Mouse (Mus musculus) 416B (cell line): Measurements from ENCODE around the gene Auh.

Experiments used
- DNase-seq: peaks from one replicate; pipeline ENCODE4 v3.0.0; 2011; ENCODE audit warnings: low read depth

The Auh gene

DNA sequence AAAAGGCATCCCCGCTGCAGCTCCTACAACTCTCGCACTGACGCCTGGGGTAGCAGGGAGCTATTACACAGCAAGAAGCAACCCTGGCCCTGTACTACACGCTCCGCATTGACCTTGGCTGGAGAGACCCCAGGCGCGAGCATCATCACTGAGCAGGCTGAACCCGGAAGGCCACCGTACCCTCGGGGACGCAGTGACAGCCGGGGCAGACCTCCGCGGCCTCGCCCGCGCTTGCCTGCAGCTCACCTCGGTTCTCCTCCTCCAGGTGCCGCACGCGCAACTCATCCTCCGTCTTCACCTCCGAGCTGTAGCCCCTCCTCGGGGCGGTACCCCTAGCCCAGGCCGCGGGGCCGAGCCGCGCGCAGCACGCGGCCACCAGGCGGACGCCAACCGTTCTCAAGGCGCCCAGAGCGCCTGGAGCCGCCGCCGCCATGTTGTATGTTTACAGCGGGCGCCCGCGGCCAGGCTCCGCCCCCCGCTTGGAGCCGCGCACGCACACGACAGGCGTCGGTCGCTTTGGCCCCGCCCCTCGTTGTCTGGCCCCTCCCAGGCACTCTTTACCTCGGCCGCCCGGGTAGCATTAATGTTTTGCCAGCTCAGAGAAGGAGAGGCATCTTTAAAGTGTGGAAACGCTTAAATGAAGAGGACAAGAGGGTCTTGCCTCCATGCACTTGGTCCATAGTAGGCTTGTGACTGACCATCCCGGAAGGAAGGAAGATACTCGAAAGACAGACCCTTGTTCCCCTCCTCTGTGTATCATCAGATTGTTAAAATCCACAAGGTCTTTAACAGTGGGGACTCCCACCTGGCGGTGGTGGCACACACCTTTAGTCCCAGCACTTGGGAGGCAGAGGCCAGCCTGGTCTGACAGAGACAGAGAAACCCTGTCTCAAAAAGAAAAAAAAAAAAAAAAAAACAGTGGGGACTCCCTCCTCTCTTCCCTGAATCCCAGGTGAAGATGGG lies at the start of gene Auh:
TSS of gene Auh (minus strand) at position 473 of the 963 bp plus-strand sequence.
- peak; percentile 89 for DNase-seq

DNA sequence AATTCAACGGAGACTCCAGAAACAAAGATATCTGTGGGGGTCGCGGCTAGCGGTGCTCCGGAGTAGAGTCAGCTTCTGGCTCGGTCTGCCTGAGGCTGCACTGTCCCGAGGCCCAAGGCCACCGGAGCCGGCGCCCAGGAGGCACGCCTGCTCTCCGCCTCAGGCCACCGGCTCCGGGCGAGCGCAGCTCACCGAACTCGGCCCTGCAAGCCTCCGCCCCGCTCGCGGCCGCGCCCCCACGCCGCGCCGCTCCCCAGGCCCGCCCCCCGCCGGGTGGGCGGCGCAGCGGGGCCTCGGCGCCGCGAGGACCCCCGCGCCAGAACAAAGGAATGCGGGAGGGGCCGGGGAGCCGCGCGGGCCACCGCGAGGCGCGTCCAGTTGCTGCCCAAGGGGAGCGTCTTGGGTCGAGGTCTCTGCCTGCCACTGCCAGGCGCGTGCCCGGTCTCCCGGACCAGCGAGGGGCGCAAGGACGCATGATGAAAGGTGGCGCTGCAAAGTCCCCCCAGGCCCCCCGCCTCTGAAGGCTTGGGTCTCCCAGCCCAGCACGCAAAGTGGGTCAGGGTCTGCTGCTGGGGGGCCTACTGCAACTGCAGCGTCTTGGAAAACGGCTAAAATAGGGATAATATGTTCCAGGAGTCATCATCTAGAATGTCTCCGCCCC lies 49.0 kb upstream of the Auh start:
- DNase-seq: no peak

DNA sequence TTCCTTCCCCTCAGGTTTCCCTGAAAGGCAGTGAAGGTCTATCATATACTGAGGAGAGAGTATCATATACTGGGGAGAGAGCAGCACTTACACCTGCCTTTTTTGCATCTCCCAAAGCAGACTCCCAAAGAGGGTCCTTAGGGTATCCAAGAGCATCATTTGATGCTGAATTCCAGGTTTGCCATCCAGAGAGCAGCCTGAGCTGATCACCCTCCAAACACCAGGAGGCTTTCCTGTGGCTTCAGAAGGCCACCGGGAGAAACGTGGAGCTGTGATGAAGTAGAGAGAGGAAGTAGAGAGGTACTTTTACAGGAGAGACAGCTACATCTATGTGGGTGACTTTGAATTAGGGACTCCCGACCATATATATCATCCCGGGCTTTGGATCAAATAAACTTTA lies 48.3 kb upstream of the Auh start:
- DNase-seq: no peak

DNA sequence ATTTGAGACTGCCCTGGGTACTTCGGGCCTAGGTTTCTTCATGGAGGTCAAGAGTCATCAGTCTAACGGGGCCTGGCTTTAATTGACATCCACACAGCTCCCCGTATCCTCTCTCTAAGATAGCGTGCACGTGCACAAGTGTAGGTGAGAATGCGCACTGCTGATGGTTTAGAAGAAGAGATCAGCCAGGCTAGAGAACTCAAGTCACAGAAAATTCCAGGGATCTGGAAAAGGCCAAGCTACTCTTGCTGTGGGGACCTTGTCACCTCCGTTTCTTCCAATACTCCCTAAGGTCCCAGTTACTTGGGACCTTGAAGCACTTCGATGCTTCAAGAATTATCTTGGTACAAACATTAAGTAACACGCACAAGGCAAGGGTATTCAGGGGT lies 47.7 kb upstream of the Auh start:
- no peak for DNase-seq

DNA sequence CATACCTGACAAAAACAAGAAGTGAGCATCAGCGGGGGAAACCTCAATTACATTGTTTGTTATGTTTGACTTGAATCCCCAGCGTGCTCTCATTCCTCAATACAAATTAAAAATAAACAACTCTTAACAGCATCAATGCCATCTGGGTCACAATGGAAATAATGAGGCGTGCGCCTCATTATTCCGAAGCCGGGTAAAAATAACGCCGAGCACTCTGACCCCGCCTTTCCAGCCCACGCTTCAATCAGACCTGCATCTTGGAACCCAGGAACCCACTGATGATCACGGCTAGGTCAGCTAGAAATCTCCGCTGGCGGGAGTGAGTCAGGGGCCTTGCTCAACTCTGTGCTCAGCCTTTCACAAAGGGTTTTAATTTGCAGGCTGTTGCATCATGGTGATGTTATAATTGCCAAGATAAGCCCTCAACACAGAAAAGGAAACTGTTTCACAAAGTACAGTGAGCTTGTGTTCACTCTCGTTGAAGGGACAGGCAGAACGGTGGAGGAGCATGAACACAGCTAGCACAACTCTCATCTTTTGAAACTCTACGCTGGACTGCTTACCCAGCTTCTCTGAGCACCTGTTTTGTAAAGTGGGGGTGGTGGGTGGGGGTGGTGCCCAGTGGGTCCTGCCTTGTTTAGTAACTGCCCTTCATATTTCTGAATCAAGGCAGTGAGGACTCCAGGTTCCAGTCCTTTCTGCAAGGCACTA lies 47.2 kb upstream of the Auh start:
- peak; percentile 95 for DNase-seq

DNA sequence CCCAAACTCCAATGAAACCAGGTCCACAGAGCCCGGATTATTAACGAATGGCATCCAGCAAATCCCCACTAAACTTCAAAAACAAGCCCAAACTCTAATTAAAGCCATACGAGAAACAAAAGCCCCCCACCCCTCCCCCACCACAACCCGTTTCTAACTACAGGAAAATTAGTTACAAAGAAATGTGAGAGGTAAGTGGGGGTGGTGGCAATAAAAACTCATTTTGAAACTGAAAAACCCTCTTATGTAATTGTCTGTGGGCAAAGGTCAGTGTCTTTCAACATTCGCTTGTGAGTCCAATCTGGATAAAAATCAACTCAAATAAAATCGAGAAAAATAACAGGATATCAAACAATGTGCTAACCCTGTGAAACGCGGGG lies 46.6 kb upstream of the Auh start:
- peak; percentile 44 for DNase-seq

DNA sequence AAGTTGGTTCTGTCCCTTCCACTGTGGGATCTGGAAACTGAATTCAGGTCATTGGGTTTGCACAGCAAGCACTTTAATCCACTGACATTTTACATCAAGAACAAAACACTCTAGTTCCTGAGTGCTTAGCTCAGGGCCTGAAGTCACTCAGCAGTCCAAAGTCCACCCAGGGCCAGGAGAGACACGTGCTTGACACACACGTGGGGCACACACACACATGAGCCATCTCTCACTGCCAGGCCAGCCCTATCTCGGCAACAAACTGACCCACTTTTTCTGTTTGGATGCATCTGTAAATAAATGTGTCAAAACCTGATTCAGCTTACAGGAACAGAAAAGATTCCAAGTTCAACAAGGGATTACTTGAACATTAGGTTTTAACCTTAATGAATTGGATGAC lies 45.2 kb upstream of the Auh start:
- DNase-seq: no peak

DNA sequence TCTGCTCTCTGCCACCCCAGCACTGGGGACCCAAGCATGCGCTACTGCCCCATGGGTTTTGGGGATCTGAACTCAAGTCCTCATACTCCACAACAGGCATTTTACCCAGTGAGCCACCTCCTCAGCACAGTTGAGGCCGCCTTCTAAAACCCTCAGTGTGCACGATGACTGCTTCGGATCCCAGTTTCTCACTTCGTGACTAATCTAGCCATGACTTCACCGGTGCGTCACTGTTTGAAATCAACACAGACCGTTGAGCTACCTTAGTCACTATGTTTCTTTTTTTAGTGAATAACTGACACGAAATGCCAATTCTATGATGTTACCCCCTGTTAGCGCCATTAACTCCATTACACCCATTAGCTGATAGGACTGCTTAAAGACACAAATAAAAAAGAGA lies 43.9 kb upstream of the Auh start:
- no peak for DNase-seq

DNA sequence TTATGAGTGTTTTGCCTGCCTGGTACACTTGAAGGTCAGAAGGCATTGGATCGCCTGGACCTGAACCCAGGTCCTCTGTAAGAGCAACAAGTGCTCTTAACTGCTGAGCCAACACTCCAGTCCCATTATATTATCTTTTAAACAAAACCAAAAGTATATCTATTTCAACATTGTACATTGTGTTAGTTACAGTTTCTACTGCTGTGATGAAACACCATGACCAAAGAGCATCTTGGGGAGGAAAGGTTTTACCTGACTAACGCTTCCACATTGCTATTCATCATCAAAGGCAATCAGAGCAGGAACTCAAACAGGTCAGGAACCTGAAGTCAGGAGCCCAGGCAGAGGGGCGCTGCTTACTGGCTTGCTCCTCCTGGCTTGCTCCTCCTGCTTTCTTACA lies 43.1 kb upstream of the Auh start:
- no peak for DNase-seq

DNA sequence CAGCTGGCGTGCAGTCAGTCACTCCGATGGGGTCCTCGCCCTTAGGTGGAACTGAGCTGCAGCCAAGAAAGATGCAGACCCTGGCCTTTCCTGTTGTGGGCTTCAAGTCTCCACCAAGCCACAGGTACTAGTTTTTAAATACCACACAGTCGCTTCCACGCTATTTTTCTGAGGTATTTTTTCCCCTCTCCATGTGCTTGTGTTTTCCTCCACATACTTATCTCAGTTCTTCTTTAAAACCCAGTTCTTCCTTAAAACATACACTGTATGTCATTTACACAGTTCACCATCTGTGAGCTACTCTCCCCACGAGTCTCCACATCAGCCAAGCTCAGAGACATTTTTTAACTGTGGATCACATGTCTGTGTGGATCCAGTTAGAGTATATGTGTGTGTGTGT lies 41.4 kb upstream of the Auh start:
- no peak for DNase-seq

DNA sequence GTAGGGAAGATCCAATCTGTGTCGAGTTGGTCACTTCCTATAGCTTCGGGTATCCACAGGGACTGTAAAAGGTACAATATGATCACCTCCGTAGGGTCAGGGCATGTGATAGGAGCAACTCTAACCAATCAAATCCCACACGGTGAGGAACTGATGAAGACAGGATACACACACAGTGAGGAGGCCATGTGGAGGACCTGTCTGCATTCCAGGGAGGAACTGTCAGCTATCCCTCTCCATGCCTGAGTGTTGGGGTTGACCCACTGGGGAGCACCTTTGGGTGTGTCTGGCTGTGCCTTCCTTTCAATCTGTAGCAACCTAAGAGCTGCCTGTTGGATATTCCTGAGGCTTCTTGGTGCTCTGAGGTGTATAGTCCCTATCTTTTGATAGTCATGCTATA lies 33.4 kb upstream of the Auh start:
- no peak for DNase-seq

DNA sequence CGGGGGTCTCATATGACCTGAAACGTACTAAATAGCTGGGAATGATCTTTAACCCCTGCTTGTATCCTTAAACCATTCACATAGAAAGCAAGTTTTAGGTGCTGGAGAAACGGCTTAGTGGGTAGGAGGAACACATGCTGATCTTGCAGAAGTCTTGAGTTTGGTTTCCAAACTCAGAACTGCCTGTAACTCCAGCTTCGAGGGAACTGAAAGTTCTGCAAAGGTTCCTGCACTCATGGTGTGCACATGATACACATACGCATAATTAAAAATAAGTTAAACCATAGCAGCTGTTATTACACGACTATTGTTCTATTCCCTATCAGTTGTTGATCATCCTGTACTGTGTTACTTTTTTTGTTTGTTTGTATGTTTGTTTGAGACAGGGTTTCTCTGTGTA lies 32.9 kb upstream of the Auh start:
- DNase-seq: no peak

DNA sequence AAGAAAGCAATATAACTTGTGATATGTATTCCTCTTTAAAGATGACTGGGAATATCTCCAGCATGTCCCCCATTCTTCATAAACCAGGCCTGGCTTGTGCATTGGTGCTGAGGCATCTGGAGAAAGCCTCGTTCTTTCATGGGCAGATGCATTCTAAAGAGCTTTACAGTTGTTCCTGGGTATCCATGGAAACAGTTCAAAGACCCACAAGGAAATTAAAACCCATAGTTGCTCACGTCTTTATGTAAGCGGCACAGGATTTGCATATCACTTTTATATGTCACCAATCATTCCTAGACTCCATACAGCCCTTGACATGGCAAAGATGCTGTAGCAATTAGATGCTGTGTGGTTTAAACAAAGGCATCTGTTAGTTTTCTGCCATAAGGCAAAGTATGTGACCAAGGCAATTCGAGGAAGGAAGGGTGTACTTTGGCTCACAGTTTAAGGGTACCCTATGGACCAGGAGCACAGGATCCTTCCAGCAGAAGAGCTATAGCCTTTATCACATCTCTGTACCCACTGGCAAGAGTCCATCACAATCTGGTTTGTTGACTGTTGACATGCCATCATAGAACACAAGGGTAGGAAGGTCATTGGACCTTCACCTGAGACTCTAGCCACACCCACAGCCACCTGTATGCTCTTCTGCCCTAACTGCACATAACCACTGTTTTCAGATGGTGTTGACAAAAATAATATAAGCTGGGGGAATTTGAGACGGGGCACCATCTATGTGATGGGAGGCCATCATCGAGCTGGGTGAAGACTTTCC lies 24.5 kb upstream of the Auh start:
- no peak for DNase-seq

DNA sequence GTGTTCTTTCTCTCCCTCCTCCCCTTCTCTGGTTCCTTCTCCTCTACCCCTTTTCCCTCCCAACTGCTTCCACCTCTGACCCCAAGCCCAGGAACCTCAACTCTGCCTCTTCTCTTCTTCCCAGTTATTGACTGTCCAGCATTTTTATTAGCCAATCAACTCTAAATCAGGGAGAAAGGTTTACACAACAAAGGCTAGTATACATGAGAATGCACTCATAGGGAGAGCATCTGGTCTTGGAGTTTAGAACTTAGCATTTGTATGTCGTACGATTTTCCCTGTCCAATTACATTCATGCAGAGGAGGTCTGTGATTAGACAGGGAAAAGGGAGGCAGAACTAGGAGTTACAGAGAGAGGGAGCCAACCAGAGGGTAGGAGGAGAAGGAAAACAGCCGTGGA lies 19.7 kb upstream of the Auh start:
- DNase-seq: no peak

DNA sequence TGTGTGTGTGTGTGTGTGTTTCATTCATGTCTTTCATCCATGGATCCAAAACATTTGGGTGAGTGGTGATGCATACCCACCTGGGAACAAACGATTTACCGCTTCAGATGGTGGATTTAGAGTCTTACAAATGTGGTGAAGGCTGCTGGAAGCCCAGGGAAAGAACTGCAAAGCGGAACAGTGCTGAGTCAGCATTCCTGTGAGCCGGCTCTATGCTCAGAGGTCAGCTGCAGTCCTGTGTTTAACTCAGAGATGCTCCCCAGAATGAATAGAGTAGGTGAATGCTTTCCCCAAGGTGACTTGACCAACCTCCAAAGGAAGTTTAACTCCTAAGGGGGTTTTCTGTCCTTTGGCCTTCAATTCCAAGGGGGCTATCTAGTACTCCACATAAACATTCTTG lies 18.1 kb upstream of the Auh start:
- no peak for DNase-seq

DNA sequence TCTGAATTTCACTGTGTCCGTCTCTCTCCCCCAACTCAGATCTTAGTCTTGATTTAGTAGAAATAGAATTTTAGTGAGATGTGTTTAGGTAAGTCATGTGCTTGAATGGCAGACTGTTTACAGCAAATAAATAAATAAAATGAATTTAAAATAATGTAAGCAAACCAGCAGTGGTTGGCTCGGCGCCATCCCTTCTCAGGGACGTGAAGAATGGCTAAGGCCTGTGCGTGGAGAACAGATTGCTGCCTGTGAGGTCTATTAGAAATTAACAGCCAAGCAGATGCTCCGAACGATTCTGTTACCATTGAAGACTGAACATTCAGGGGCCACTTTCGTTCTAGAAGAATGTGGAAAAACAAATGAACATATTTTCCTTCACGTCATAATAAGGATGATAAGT lies 16.3 kb upstream of the Auh start:
- DNase-seq: no peak

DNA sequence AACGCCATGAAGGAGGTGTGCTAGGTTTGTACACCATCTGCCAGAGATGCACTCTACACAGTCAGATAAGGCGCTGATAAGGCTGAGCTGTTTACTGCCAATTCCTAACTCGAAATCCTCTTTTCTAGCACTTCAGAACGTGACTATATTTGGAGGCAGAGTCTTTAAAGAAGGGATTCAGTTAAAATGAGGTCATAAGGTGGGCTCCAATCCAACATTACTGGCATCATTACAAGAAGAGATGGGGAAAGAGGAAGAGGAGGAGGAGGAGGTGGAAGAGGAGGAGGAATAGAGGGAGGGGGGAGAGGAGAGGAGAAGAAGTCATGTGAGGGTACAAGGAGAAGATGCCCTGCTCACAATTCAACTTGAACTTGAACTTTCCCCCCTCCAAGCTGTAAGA lies 14.6 kb upstream of the Auh start:
- DNase-seq: no peak

DNA sequence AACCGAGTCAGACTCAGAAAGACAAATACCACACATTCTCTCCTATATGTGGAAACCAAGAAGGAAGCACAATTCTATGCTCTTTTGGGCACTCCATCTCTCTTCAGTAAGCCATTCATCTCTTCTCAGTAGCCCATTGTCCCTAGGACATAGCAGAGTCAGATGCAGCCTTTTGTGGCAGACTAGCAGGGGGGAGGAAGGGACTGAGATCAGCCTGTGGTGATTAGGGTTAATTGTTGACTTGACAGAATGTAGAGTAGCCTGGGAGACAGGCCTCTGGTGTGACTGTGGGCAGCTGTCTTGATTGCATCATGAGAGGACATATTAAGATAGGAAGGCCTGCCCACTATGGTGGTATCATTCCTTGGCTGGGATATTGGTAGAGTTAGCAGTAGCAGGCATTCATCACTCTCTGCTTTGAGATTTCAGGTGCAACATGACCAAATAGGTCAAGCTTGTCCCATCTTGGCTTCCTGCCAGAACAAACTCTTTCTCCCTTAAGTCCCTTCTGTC lies 13.5 kb upstream of the Auh start:
- DNase-seq: peak; percentile 42

DNA sequence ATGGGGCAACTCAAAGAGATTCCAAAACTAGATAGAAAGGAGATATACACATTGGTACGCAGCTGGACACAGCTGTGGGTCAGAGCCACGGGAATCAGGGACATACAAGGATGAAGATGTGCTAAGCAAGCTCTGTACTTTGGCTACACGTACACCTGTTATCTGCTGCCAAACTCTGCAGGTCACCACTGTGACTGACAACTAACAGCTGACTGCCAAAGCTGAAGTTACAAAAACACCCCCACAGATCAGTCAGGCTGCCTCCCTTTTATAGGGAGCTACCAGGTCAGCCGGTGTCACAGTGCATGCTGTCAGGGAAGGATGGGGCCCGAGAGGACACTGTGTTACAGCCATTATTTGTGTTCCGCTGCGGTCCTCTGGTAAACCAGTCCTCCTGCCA lies 11.5 kb upstream of the Auh start:
- DNase-seq: no peak

DNA sequence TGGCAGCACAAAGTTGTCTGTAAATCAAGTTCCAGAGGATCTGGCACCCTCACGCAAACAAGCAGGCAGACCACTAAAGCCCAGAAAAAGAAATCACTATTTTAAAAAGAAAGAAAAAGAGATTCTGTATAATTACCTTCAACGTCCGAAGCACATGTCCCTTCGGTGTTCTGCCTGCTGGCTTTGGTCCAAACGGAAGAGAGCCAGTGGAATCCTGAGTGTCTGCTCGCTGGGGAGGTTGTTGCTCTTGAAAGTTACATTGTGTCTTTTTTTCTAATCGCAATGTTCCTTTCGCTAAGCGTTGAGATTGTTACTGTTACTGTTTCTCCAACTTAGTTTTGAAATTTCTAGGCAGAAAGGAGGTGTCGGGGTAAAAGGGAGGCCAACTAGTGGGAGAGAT lies 1.1 kb upstream of the Auh start:
- DNase-seq: no peak

DNA sequence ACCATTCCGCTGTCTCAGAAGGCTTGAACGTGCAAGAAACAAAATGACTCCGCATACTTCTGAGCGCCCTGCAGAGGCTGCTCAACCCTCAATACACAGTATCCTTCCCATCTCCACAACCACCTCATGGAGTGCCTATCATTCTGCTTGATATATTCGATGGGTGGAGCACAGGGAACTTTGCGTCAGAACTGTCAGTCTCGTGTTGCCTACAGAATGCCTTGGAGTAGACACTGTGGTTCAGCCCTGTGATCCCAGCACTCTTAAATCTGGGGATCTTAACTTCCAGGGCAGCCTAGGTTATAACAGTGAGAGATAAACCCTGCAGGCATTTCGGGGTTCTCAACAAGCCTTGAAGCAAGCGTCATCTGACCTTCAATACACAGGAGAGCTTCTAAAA lies 1.1 kb downstream of the Auh start:
- peak; percentile 51 for DNase-seq

DNA sequence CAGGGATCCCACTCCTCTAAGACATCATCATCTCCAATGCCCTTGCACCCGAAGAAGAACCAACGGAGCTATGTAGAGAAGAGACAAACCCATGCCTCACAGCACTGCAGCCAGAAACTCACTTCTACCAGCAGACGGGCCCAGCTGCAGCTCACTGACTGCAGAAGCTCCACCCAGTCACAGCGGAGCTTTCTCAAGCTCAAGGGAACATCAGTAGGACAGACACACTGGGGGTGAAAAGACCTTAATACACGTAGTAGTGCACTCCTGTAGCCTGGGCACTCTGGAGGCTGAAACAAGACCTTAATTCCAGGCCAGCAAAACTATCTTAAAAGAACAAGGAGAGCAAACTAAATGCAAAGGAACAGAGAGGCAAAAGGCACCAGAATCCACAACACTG lies 5.0 kb downstream of the Auh start:
- DNase-seq: no peak
